Mouse (Mus musculus): Measurements from ENCODE around the gene Bank1. TPM values are rescaled to one million over a fixed set of nuclear protein-coding genes. Genes with fewer than 3 reads are reported as not detected.
"Not testable (repeated sequence)": the region's sequence is repeated elsewhere in the genome, so short reads cannot be mapped to it uniquely, and the experiment has no call there.

Gene Bank1
- polyA plus RNA-seq, 1 experiment: 1.4 TPM

GRCm38 (mm10) chr3:136308487-136308886 is 17.4 kb downstream of the Bank1 start:
- 97% methylated on average over 1 of the region's 1 CpGs for WGBS
- TF ChIP-seq POLR2A (IDR thresholded peaks at IDR 0.05; ENCODE audit: control insufficient read depth, extremely low read depth, insufficient read depth, low read length, poor library complexity): no peak
- TF ChIP-seq CTCF (IDR thresholded peaks at IDR 0.05; ENCODE audit: borderline replicate concordance, control insufficient read depth, extremely low read depth, insufficient read depth, low read length, poor library complexity): no peak
- no peak for DNase-seq
- Histone ChIP-seq H3K27me3 (ENCODE audit: control insufficient read depth, insufficient read depth, low read length) (no peaks in the 10 kb centered on the region), H3K4me3 (ENCODE audit: control insufficient read depth, insufficient read depth, low read length) (no peak overlapping the region), H3K36me3 (ENCODE audit: control insufficient read depth, insufficient read depth, low read length) (no peaks in the 10 kb centered on the region), H3K27ac (ENCODE audit: control insufficient read depth, insufficient read depth, low read length) (no peak overlapping the region), H3K4me1 (replicated peaks; ENCODE audit: control insufficient read depth, insufficient read depth, low read length) (no peaks in the 10 kb centered on the region)

GRCm38 (mm10) chr3:136306564-136307158 is 19.2 kb downstream of the Bank1 start:
- no peak for TF ChIP-seq CTCF (IDR thresholded peaks at IDR 0.05; ENCODE audit: borderline replicate concordance, control insufficient read depth, extremely low read depth, insufficient read depth, low read length, poor library complexity)
- TF ChIP-seq POLR2A (IDR thresholded peaks at IDR 0.05; ENCODE audit: control insufficient read depth, extremely low read depth, insufficient read depth, low read length, poor library complexity): no peak
- Histone ChIP-seq H3K36me3 (ENCODE audit: control insufficient read depth, insufficient read depth, low read length) (no peaks in the 10 kb centered on the region), H3K27ac (ENCODE audit: control insufficient read depth, insufficient read depth, low read length) (no peak overlapping the region), H3K4me1 (replicated peaks; ENCODE audit: control insufficient read depth, insufficient read depth, low read length) (no peaks in the 10 kb centered on the region), H3K4me3 (ENCODE audit: control insufficient read depth, insufficient read depth, low read length) (no peak overlapping the region), H3K27me3 (ENCODE audit: control insufficient read depth, insufficient read depth, low read length) (no peaks in the 10 kb centered on the region)
- no peak for DNase-seq
- WGBS: 95% methylated on average over 5 of the region's 5 CpGs

DNA sequence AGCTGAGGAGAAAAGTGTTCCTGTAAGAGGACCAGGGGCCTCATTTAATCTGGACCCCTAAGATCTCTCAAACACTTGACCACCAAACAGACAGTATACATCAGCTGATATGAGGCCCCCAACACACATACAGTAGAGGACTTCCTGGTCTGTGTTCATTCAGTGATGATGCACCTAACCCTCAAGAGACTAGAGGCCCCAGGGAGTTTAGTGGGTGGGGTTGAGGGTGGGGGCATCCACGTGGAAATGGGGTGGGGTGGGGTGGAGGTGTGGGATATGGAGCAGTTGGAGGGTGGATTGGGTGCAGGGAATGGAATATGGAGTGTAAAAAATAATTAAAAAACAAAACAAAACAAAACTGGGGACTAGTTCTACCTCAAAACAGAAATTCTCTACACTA is 23.3 kb downstream of the Bank1 start:
- no peak for DNase-seq

GRCm38 (mm10) chr3:136300810-136301209 is 25.1 kb downstream of the Bank1 start:
- H3K4me3 ChIP-seq (ENCODE audit: control insufficient read depth, insufficient read depth, low read length); DNase-seq; H3K36me3 ChIP-seq (ENCODE audit: control insufficient read depth, insufficient read depth, low read length); H3K27me3 ChIP-seq (ENCODE audit: control insufficient read depth, insufficient read depth, low read length); H3K4me1 ChIP-seq (replicated peaks; ENCODE audit: control insufficient read depth, insufficient read depth, low read length); H3K27ac ChIP-seq (ENCODE audit: control insufficient read depth, insufficient read depth, low read length): not testable (repeated sequence)
- WGBS: 96% methylated on average over 2 of the region's 2 CpGs

More for the DNA sequence above, 23.3 kb downstream of the Bank1 start:
- Histone ChIP-seq H3K27me3 (ENCODE audit: control insufficient read depth, insufficient read depth, low read length) (no peaks in the 10 kb centered on the region), H3K36me3 (ENCODE audit: control insufficient read depth, insufficient read depth, low read length) (no peaks in the 10 kb centered on the region), H3K4me1 (replicated peaks; ENCODE audit: control insufficient read depth, insufficient read depth, low read length) (no peaks in the 10 kb centered on the region), H3K27ac (ENCODE audit: control insufficient read depth, insufficient read depth, low read length) (no peak overlapping the region), H3K4me3 (ENCODE audit: control insufficient read depth, insufficient read depth, low read length) (no peak overlapping the region)
- WGBS: 61% methylated on average over 1 of the region's 1 CpGs
- no peak for TF ChIP-seq CTCF (IDR thresholded peaks at IDR 0.05; ENCODE audit: borderline replicate concordance, control insufficient read depth, extremely low read depth, insufficient read depth, low read length, poor library complexity)
- TF ChIP-seq POLR2A (IDR thresholded peaks at IDR 0.05; ENCODE audit: control insufficient read depth, extremely low read depth, insufficient read depth, low read length, poor library complexity): no peak

DNA sequence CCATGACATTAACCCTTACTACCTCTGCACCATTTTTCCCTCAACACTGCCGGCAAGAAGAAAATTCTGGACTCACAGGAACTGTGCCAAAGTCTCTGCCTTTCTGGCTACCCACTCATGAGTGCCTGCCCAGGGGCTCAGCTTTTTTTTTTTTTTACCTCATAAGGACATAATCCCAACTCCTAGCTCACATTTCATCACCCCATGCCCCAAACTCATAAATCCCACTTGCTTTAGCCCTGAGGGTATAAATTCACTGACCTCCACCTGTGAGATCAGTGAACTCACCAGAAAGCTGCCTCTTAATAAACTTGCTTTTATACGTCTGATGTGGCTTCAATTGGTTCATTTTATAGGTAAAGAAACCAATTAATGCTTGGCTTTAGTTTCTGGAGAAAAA is 28.5 kb downstream of the Bank1 start:
- WGBS: 95% methylated on average over 2 of the region's 2 CpGs
- no peaks in the 10 kb centered on the region for H3K4me1 ChIP-seq (replicated peaks; ENCODE audit: control insufficient read depth, insufficient read depth, low read length)
- H3K27ac ChIP-seq (ENCODE audit: control insufficient read depth, insufficient read depth, low read length): no peak overlapping the region
- H3K36me3 ChIP-seq (ENCODE audit: control insufficient read depth, insufficient read depth, low read length): no peaks in the 10 kb centered on the region
- H3K27me3 ChIP-seq (ENCODE audit: control insufficient read depth, insufficient read depth, low read length): no peaks in the 10 kb centered on the region
- H3K4me3 ChIP-seq (ENCODE audit: control insufficient read depth, insufficient read depth, low read length): no peak overlapping the region
- no peak for TF ChIP-seq CTCF (IDR thresholded peaks at IDR 0.05; ENCODE audit: borderline replicate concordance, control insufficient read depth, extremely low read depth, insufficient read depth, low read length, poor library complexity)
- DNase-seq: no peak

- no peak overlapping the region for H3K27ac ChIP-seq (ENCODE audit: control insufficient read depth, insufficient read depth, low read length)
- 83% methylated on average over 2 of the region's 2 CpGs for WGBS
- no peak for DNase-seq
- no peak overlapping the region for H3K4me3 ChIP-seq (ENCODE audit: control insufficient read depth, insufficient read depth, low read length)
- no peaks in the 10 kb centered on the region for H3K4me1 ChIP-seq (replicated peaks; ENCODE audit: control insufficient read depth, insufficient read depth, low read length)
- TF ChIP-seq CTCF (IDR thresholded peaks at IDR 0.05; ENCODE audit: borderline replicate concordance, control insufficient read depth, extremely low read depth, insufficient read depth, low read length, poor library complexity) (no peak), POLR2A (IDR thresholded peaks at IDR 0.05; ENCODE audit: control insufficient read depth, extremely low read depth, insufficient read depth, low read length, poor library complexity) (no peak)
- H3K36me3 ChIP-seq (ENCODE audit: control insufficient read depth, insufficient read depth, low read length): no peaks in the 10 kb centered on the region
- H3K27me3 ChIP-seq (ENCODE audit: control insufficient read depth, insufficient read depth, low read length): no peaks in the 10 kb centered on the region
Observed at GRCm38 (mm10) chr3:136295250-136295649, 30.6 kb downstream of the Bank1 start.

GRCm38 (mm10) chr3:136287883-136288282 is 38.0 kb downstream of the Bank1 start:
- Histone ChIP-seq H3K4me1 (replicated peaks; ENCODE audit: control insufficient read depth, insufficient read depth, low read length) (no peaks in the 10 kb centered on the region), H3K27ac (ENCODE audit: control insufficient read depth, insufficient read depth, low read length) (no peak overlapping the region), H3K36me3 (ENCODE audit: control insufficient read depth, insufficient read depth, low read length) (no peaks in the 10 kb centered on the region), H3K4me3 (ENCODE audit: control insufficient read depth, insufficient read depth, low read length) (no peak overlapping the region), H3K27me3 (ENCODE audit: control insufficient read depth, insufficient read depth, low read length) (no peaks in the 10 kb centered on the region)
- DNase-seq: no peak
- WGBS: 90% methylated on average over 2 of the region's 2 CpGs
- TF ChIP-seq CTCF (IDR thresholded peaks at IDR 0.05; ENCODE audit: borderline replicate concordance, control insufficient read depth, extremely low read depth, insufficient read depth, low read length, poor library complexity): no peak
- TF ChIP-seq POLR2A (IDR thresholded peaks at IDR 0.05; ENCODE audit: control insufficient read depth, extremely low read depth, insufficient read depth, low read length, poor library complexity): no peak
